Mouse (Mus musculus): ENCODE results near the gene Gpr171. TPM values are rescaled to one million over a fixed set of nuclear protein-coding genes. Genes with fewer than 3 reads are reported as not detected.
"Not testable (repeated sequence)": the region's sequence is repeated elsewhere in the genome, so short reads cannot be mapped to it uniquely, and the experiment has no call there.

Gpr171 gene
- 143 and 156 TPM in 2 replicates for total RNA-seq (2017)

- ATAC-seq (replicated peaks in 1 of 2; ENCODE audit: insufficient read depth in 1 of 2, low FRiP score in 2 of 2, low TSS enrichment in 1 of 2, low read depth in 1 of 2, poor library complexity in 2 of 2, severe bottlenecking in 2 of 2) = peak; percentile 70 to 81
These were observed at the start of gene Gpr171 for GRCm38 (mm10) chr3:59101218-59101986. Gene Gpr171 (minus strand): TSS chr3:59101821.

DNA sequence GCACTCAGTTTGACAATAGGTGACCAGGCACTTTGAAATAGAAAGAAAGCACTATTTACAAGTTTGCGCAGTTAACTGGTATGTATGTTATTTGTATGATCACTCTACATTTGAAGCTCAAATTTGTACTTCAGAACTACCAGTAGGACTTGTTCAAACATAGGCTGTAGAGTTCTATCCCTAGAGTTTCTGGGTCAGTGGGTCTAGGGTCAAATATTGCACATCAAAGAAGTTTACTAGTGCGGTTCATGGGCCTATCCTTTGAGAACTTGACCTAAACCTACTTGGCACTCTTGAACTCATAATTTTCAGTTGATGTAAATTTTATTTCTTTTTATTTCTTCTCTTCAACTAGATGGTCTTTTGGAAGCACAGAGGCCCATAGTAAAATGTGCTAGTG lies 49.0 kb upstream of the Gpr171 start:
- no peak for ATAC-seq (replicated peaks in 1 of 2; ENCODE audit: insufficient read depth in 1 of 2, low FRiP score in 2 of 2, low TSS enrichment in 1 of 2, low read depth in 1 of 2, poor library complexity in 2 of 2, severe bottlenecking in 2 of 2)

- no peak for ATAC-seq (replicated peaks in 1 of 2; ENCODE audit: insufficient read depth in 1 of 2, low FRiP score in 2 of 2, low TSS enrichment in 1 of 2, low read depth in 1 of 2, poor library complexity in 2 of 2, severe bottlenecking in 2 of 2)
These were observed 48.0 kb upstream of the Gpr171 start for GRCm38 (mm10) chr3:59149646-59150045.

- no peak for ATAC-seq (replicated peaks in 1 of 2; ENCODE audit: insufficient read depth in 1 of 2, low FRiP score in 2 of 2, low TSS enrichment in 1 of 2, low read depth in 1 of 2, poor library complexity in 2 of 2, severe bottlenecking in 2 of 2)
These were observed 43.6 kb upstream of the Gpr171 start for GRCm38 (mm10) chr3:59145194-59145593.

GRCm38 (mm10) chr3:59141507-59142305 lies 40.1 kb upstream of the Gpr171 start:
- no peak for ATAC-seq (replicated peaks in 1 of 2; ENCODE audit: insufficient read depth in 1 of 2, low FRiP score in 2 of 2, low TSS enrichment in 1 of 2, low read depth in 1 of 2, poor library complexity in 2 of 2, severe bottlenecking in 2 of 2)

DNA sequence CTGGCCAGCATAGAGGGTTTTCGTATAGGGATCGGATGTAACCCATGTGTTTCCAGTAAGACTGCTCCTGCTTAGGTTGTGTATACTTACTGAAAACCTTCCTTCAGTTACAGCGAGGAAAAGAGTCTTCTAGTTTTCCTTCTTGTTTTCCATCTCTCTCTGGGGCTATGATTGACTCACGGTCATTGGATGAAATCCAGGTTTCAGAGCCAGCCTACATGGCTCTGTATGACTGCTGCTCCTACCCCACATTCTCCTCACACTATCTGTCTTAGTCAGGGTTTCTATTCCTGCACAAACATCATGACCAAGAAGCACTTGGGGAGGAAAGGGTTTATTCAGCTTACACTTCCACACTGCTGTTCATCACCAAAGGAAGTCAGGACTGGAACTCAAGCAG lies 39.3 kb upstream of the Gpr171 start:
- not testable (repeated sequence) for ATAC-seq (replicated peaks in 1 of 2; ENCODE audit: insufficient read depth in 1 of 2, low FRiP score in 2 of 2, low TSS enrichment in 1 of 2, low read depth in 1 of 2, poor library complexity in 2 of 2, severe bottlenecking in 2 of 2)

DNA sequence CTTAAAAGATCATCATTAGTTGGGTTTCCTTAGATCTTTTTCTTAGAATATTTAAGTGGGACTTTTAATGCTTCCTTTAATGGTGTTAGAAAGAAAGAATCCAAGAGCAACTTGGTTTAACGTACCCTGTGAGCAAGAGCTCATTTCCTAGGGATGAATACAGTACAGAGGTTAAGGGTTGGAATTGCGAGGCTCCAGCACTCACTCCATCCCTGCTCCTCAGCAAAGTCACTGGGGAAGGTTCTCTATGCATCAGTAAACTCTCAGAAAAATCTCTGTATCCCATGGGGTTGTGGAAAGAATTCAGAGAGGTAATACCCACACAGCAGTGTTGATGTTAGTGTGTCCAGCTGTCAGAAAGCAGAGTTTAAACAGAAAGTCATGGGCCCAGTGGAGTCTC lies 38.5 kb upstream of the Gpr171 start:
- no peak for ATAC-seq (replicated peaks in 1 of 2; ENCODE audit: insufficient read depth in 1 of 2, low FRiP score in 2 of 2, low TSS enrichment in 1 of 2, low read depth in 1 of 2, poor library complexity in 2 of 2, severe bottlenecking in 2 of 2)

GRCm38 (mm10) chr3:59139651-59140051 lies 38.0 kb upstream of the Gpr171 start:
- ATAC-seq (replicated peaks in 1 of 2; ENCODE audit: insufficient read depth in 1 of 2, low FRiP score in 2 of 2, low TSS enrichment in 1 of 2, low read depth in 1 of 2, poor library complexity in 2 of 2, severe bottlenecking in 2 of 2) = no peak

- ATAC-seq (replicated peaks in 1 of 2; ENCODE audit: insufficient read depth in 1 of 2, low FRiP score in 2 of 2, low TSS enrichment in 1 of 2, low read depth in 1 of 2, poor library complexity in 2 of 2, severe bottlenecking in 2 of 2) = no peak
These were observed 37.4 kb upstream of the Gpr171 start for GRCm38 (mm10) chr3:59138946-59139468.

- ATAC-seq (replicated peaks in 1 of 2; ENCODE audit: insufficient read depth in 1 of 2, low FRiP score in 2 of 2, low TSS enrichment in 1 of 2, low read depth in 1 of 2, poor library complexity in 2 of 2, severe bottlenecking in 2 of 2) = no peak
These were observed 34.5 kb upstream of the Gpr171 start for GRCm38 (mm10) chr3:59135911-59136653.

GRCm38 (mm10) chr3:59133189-59133588 lies 31.6 kb upstream of the Gpr171 start:
- ATAC-seq (replicated peaks in 1 of 2; ENCODE audit: insufficient read depth in 1 of 2, low FRiP score in 2 of 2, low TSS enrichment in 1 of 2, low read depth in 1 of 2, poor library complexity in 2 of 2, severe bottlenecking in 2 of 2) = peak; percentile 73 to 76

DNA sequence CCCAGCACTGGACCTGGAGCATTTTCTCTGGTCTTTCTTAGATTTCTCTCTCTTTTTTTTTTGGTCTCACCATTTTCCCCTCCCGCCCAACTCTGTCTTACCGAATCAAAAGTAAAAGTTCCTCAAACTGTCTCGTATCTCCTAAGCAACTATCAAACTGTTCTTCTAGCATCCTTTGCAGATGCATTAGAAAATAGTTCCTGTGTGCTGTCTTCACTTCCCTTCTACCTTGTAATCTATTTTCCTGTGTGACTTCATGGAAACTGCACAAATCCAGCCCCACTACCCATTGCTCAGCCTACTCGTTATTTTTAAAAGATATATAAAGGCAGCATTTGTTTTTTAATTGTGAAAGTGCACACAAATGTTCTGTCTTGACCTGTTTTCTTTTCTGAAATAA lies 30.3 kb upstream of the Gpr171 start:
- ATAC-seq (replicated peaks in 1 of 2; ENCODE audit: insufficient read depth in 1 of 2, low FRiP score in 2 of 2, low TSS enrichment in 1 of 2, low read depth in 1 of 2, poor library complexity in 2 of 2, severe bottlenecking in 2 of 2) = 0 out of 4 replicates have a peak, but pooled peaks have one; percentile 4 to 14

DNA sequence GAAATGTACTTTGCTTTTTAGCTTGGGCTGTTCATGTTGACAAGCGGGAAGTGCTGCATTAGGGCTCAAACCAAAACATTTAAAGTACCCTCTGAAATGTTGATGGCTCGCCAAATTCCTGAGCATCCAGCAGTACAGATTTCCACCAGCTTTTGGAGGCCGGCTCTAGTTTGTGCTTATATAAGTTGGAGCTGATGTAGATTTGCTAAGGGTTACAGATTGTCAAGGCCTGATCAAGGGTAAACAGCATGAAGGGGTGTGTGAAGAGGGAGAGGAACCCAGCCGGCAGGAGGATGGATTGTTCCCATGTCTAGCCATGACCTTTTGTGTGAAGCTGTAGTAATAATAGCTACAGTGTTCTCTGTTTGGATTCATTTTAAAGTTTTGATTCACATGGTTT lies 29.5 kb upstream of the Gpr171 start:
- ATAC-seq (replicated peaks in 1 of 2; ENCODE audit: insufficient read depth in 1 of 2, low FRiP score in 2 of 2, low TSS enrichment in 1 of 2, low read depth in 1 of 2, poor library complexity in 2 of 2, severe bottlenecking in 2 of 2) = no peak

- peak; percentile 54 for ATAC-seq (replicated peaks in 1 of 2; ENCODE audit: insufficient read depth in 1 of 2, low FRiP score in 2 of 2, low TSS enrichment in 1 of 2, low read depth in 1 of 2, poor library complexity in 2 of 2, severe bottlenecking in 2 of 2)
These were observed 28.8 kb upstream of the Gpr171 start for GRCm38 (mm10) chr3:59130431-59130830.

GRCm38 (mm10) chr3:59129547-59129946 lies 27.9 kb upstream of the Gpr171 start:
- no peak for ATAC-seq (replicated peaks in 1 of 2; ENCODE audit: insufficient read depth in 1 of 2, low FRiP score in 2 of 2, low TSS enrichment in 1 of 2, low read depth in 1 of 2, poor library complexity in 2 of 2, severe bottlenecking in 2 of 2)

GRCm38 (mm10) chr3:59128681-59129080 lies 27.1 kb upstream of the Gpr171 start:
- no peak for ATAC-seq (replicated peaks in 1 of 2; ENCODE audit: insufficient read depth in 1 of 2, low FRiP score in 2 of 2, low TSS enrichment in 1 of 2, low read depth in 1 of 2, poor library complexity in 2 of 2, severe bottlenecking in 2 of 2)

- no peak for ATAC-seq (replicated peaks in 1 of 2; ENCODE audit: insufficient read depth in 1 of 2, low FRiP score in 2 of 2, low TSS enrichment in 1 of 2, low read depth in 1 of 2, poor library complexity in 2 of 2, severe bottlenecking in 2 of 2)
These were observed 24.3 kb upstream of the Gpr171 start for GRCm38 (mm10) chr3:59125783-59126555.

Measured in hematopoietic stem cell, adult 5-6 weeks (primary cell).